Mouse (Mus musculus): ENCODE measurements at regions not wholly inside any gene's neighbourhood (a gene's known extent, or its start where the extent isn't known, plus 50 kb on each side); places are given as distances from the start of the nearest gene placed in this dataset.

DNA sequence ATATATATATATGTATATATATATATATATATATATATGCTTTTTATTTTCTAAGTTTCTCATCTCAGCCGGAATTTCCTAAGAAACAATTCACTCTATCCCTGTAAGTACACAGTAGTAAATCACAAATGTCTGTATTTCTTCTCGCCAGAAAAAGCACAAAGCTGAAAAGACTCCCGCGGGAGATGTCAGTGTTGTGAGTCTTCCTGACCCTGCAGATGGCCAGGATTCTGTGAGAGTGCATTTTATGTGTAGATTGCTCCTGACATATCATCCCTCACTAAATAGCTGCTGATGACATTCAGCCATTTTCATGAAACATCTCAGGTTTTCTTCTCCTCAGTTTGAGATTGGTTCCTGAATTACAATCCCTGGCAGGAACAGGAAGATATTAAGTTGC, 148.9 kb upstream of the Xrcc4 start:
- TF ChIP-seq POLR2A (IDR thresholded peaks at IDR 0.05; ENCODE audit: low read depth, low read length) (no peak), CTCF (IDR thresholded peaks at IDR 0.05; ENCODE audit: borderline replicate concordance, insufficient read depth, low read length) (no peak)

All from embryonic fibroblast, embryonic 13.5 days (primary cell).